ENCODE assay signal across 10 mouse cellular contexts in genomic region chr1:37288181-37288935, GRCm38 (mm10). TPM values are rescaled to one million over a fixed set of nuclear protein-coding genes. Genes with fewer than 3 reads are reported as not detected.
DNase-seq lines count a peak whose midpoint lies in the region; ATAC-seq lines count a peak whose summit lies in the region.
"Had no signal": no experiment of that assay in that cellular context is flagged by ENCODE, and none has a peak within 500 bp of the region (broad histone marks: within the 10 kb centered on the region; RNA-seq: fewer than 3 reads in every experiment).

No protein-coding gene starts in this region.

- ATAC-seq in embryonic facial prominence, embryonic 14.5 days (ENCODE audit: low read depth), result no peak

- no peak overlapping the region for H3K4me2 ChIP-seq in embryonic facial prominence, embryonic 14.5 days (ENCODE audit: low read depth, low read length)
- H3K4me2 ChIP-seq: limb, embryonic 15.5 days had no signal

- no peak overlapping the region for H3K9ac ChIP-seq in embryonic facial prominence, embryonic 14.5 days (ENCODE audit: low read depth, low read length)
- H3K9ac ChIP-seq: limb, embryonic 15.5 days had no signal

- H3K27me3 ChIP-seq in embryonic facial prominence, embryonic 14.5 days (replicated peaks; ENCODE audit: control insufficient read depth, insufficient read depth, low read length), result no peaks in the 10 kb centered on the region
- H3K27me3 ChIP-seq: limb, embryonic 15.5 days had no signal

- peak; percentile 26 for DNase-seq in kidney, postnatal 10 days
- DNase-seq in kidney, postnatal 14 days, result no peak
- DNase-seq in embryonic facial prominence, embryonic 14.5 days (ENCODE audit: low spot score), result peak; percentile 48
- peak; percentile 61 to 62 for DNase-seq in left cerebral cortex, adult 18-20 months (ENCODE audit: low spot score in 2 of 2)
- DNase-seq in right cerebral cortex, postnatal 36 days (ENCODE audit: low spot score in 2 of 2), result peak; percentile 51 to 63
- DNase-seq in lung, postnatal 14 days, result no peak
- no peak for DNase-seq in spleen, postnatal 10 days (ENCODE audit: low spot score in 2 of 2)
- DNase-seq in heart, postnatal 36 days, result no peak

- no peaks in the 10 kb centered on the region for H3K4me1 ChIP-seq in embryonic facial prominence, embryonic 14.5 days (ENCODE audit: control insufficient read depth, insufficient read depth, low read length)
- H3K4me1 ChIP-seq: limb, embryonic 15.5 days had no signal

- WGBS in embryonic facial prominence, embryonic 14.5 days, result 67% methylated on average over 10 of the region's 11 CpGs

- H3K27ac ChIP-seq in embryonic facial prominence, embryonic 14.5 days (replicated peaks; ENCODE audit: low read depth, low read length), result no peak overlapping the region
- H3K27ac ChIP-seq: limb, embryonic 15.5 days had no signal

- H3K9me3 ChIP-seq in embryonic facial prominence, embryonic 14.5 days (ENCODE audit: control insufficient read depth, low read length), result no peaks in the 10 kb centered on the region
- H3K9me3 ChIP-seq: limb, embryonic 15.5 days had no signal

- intact Hi-C loops in heart, postnatal 36 days (cut with DNase I), result no loop called here

- H3K4me3 ChIP-seq in embryonic facial prominence, embryonic 14.5 days (ENCODE audit: low read depth, low read length), result no peak overlapping the region
- H3K4me3 ChIP-seq: limb, embryonic 15.5 days; megakaryocyte, embryonic 14.5 days had no signal

- no peaks in the 10 kb centered on the region for H3K36me3 ChIP-seq in embryonic facial prominence, embryonic 14.5 days (ENCODE audit: control insufficient read depth, insufficient read depth, low read length)
- H3K36me3 ChIP-seq: limb, embryonic 15.5 days had no signal

RNA-seq across cellular contexts. Expression of gene Inpp4a, which starts 11.3 kb away (rescaled TPM):
- 16.9 and 17.7 TPM in 2 replicates for polyA plus RNA-seq in embryonic facial prominence, embryonic 14.5 days (2014; fragmentation: Nextera tagmentation; extraction: Ambion mirVana)
- 100 to 1,000 TPM; 212 to 215 TPM for total RNA-seq in left cerebral cortex, adult 18-20 months (2021)
- 10 to 100 TPM; 17.0 to 19.8 TPM for total RNA-seq in heart, postnatal 36 days (2021)

Comparison
In these comparisons a context has a peak if more than half of its experiments do, and no peak if none do; other contexts are left out.
1. DNase-seq: peak in kidney, postnatal 10 days (single experiment), embryonic facial prominence, embryonic 14.5 days (single experiment), left cerebral cortex, adult 18-20 months (2 of 2) and right cerebral cortex, postnatal 36 days (2 of 2); none in kidney, postnatal 14 days (single experiment), lung, postnatal 14 days (single experiment), spleen, postnatal 10 days (0 of 2) and heart, postnatal 36 days (0 of 2).
2. RNA of gene Inpp4a, which starts 11.3 kb away (total RNA-seq): 212 to 215 TPM in left cerebral cortex, adult 18-20 months; 17.0 to 19.8 TPM in heart, postnatal 36 days; every median in the first group is over 10 times any median in the second.